Mouse (Mus musculus) lung, embryonic 16.5 days (tissue): Measurements from ENCODE around the gene Slc38a4. TPM values are rescaled to one million over a fixed set of nuclear protein-coding genes. Genes with fewer than 3 reads are reported as not detected.

Source experiments
- ATAC-seq: fragments of 200-750 bp; cut with Nextera tagmentation; 2 replicates; pipeline ENCODE4 v1.8.0; 2017; ENCODE audit warnings: low read depth, mild to moderate bottlenecking, moderate library complexity
- H3K27ac ChIP-seq: fragments of 300-500 bp; sonication (generic); 2 replicates; pipeline ENCODE4 v1.5.1; 2014; ENCODE audit warnings: mild to moderate bottlenecking, control low read depth, low read length
- H3K27me3 ChIP-seq: fragments of 300-500 bp; sonication (generic); 2 replicates; pipeline ENCODE4 v1.6.1; 2014; ENCODE audit warnings: low read depth, low read length, mixed read lengths; ENCODE audit not compliant: control insufficient read depth, insufficient read depth
- H3K36me3 ChIP-seq: fragments of 300-500 bp; sonication (generic); 2 replicates; pipeline ENCODE4 v1.6.1; 2014; ENCODE audit warnings: low read length; ENCODE audit not compliant: control insufficient read depth, insufficient read depth
- H3K4me1 ChIP-seq: fragments of 300-500 bp; sonication (generic); replicated peaks from 2 replicates; pipeline ENCODE4 v1.6.1; 2014; ENCODE audit warnings: low read length, mixed read lengths; ENCODE audit not compliant: control insufficient read depth, insufficient read depth
- H3K4me2 ChIP-seq: fragments of 300-500 bp; sonication (generic); 2 replicates; pipeline ENCODE4 v1.6.1; 2014; ENCODE audit warnings: low read depth, low read length, control low read depth
- H3K4me3 ChIP-seq: fragments of 300-500 bp; sonication (generic); 2 replicates; pipeline ENCODE4 v1.5.1; 2014; ENCODE audit warnings: mild to moderate bottlenecking, low read length, control low read depth
- H3K9ac ChIP-seq: fragments of 300-500 bp; sonication (generic); 2 replicates; pipeline ENCODE4 v1.6.1; 2014; ENCODE audit warnings: low read length, control low read depth
- H3K9me3 ChIP-seq: fragments of 300-500 bp; sonication (generic); 2 replicates; pipeline ENCODE4 v1.6.1; 2016; ENCODE audit warnings: low read length; ENCODE audit not compliant: control insufficient read depth
- WGBS: fragments of 180-500 bp; shearing (Covaris S2); extraction: QIAGEN DNeasy Blood & Tissue Kit; methylation state at CpG from one replicate; pipeline ENCODE4 v1.1.7; 2014; 5-methylcytosine and 5-hydroxymethylcytosine counted together
- polyA plus RNA-seq: library from polyadenylated mRNA; unstranded; fragments of >200 nt; fragmentation: Nextera tagmentation; extraction: Ambion mirVana; gene quantifications from 2 replicates; pipeline ENCODE4 v1.2.1, GENCODE M21; 2015

The Slc38a4 gene
- polyA plus RNA-seq, 1 experiment from 2014 or later = 64.8 TPM

DNA sequence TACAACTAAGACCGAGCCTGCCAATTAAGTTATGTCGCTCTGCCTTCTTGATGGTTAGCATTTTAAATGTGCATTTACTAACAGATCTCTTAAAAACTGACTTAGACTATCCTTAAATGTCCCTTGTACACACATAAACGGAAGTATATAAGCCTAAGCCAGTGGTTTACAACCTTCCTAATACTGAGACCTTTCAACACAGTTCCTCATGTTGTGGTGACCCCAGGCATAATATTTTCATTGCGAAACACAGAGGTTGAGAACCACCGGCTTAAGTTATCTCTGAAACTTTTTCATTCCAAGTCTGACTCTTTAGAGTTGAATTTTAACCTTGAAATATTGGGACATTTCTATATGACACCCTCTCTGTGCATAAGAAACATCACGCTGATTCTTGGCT lies 101.4 kb downstream of the Slc38a4 start:
- no peak for ATAC-seq
- 75% methylated on average over 6 of the region's 6 CpGs for WGBS
- H3K9me3 ChIP-seq = no peaks in the 10 kb centered on the region
- H3K4me3 ChIP-seq = no peak overlapping the region
- H3K4me1 ChIP-seq = peaks cover 2% of the 10 kb centered on the region; the same call in 1 of the 2 replicates
- no peaks in the 10 kb centered on the region for H3K36me3 ChIP-seq
- H3K9ac ChIP-seq = no peak overlapping the region
- H3K27me3 ChIP-seq = peaks cover 2% of the 10 kb centered on the region; the same call in 1 of the 2 replicates
- no peak overlapping the region for H3K27ac ChIP-seq
- no peak overlapping the region for H3K4me2 ChIP-seq

- ATAC-seq = no peak
- peaks cover 2% of the 10 kb centered on the region; the same call in 1 of the 2 replicates for H3K4me1 ChIP-seq
- no peaks in the 10 kb centered on the region for H3K9me3 ChIP-seq
- peak overlapping the region; percentile 44 for H3K4me3 ChIP-seq
- 31% methylated on average over 16 of the region's 16 CpGs for WGBS
- no peaks in the 10 kb centered on the region for H3K36me3 ChIP-seq
- H3K27ac ChIP-seq = no peak overlapping the region
- H3K4me2 ChIP-seq = peak overlapping the region; percentile 76
- H3K9ac ChIP-seq = peak overlapping the region; percentile 58
- peaks cover 2% of the 10 kb centered on the region; the same call in 1 of the 2 replicates for H3K27me3 ChIP-seq
Measured at GRCm38 (mm10) chr15:96953938-96954238, 101.9 kb downstream of the Slc38a4 start.

GRCm38 (mm10) chr15:96953112-96953937 lies 102.4 kb downstream of the Slc38a4 start:
- Histone ChIP-seq H3K36me3 (no peaks in the 10 kb centered on the region), H3K4me3 (peak overlapping the region; percentile 44), H3K4me1 (peaks cover 2% of the 10 kb centered on the region; the same call in 1 of the 2 replicates), H3K27ac (no peak overlapping the region), H3K9me3 (no peaks in the 10 kb centered on the region), H3K4me2 (peak overlapping the region; percentile 76), H3K27me3 (peaks cover 2% of the 10 kb centered on the region; the same call in 1 of the 2 replicates), H3K9ac (peak overlapping the region; percentile 58)
- 17% methylated on average over 23 of the region's 23 CpGs for WGBS
- peak; percentile 80 for ATAC-seq

DNA sequence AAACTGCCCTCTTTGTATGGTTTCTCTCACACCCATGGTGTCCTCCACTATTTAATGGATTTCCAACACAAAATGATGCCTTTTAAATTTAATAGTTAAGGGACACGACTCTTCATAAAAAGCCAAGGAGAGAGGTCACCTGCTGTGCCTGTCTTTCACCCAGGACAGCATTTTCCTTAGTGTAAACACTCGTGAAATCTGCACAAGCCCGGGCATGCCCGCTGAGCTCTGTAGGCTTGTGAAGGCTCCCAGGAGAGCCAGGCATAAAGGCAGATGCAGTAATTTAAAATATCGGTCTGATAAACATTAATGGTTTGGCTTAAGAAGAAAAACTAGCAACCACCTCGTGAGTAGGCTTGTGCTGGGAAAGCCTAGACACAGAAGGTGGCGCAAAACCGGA lies 103.3 kb downstream of the Slc38a4 start:
- WGBS = 47% methylated on average over 8 of the region's 8 CpGs
- H3K9ac ChIP-seq = no peak overlapping the region
- no peak for ATAC-seq
- H3K9me3 ChIP-seq = no peaks in the 10 kb centered on the region
- no peak overlapping the region for H3K4me3 ChIP-seq
- H3K4me1 ChIP-seq = peaks cover 2% of the 10 kb centered on the region; the same call in 1 of the 2 replicates
- peaks cover 2% of the 10 kb centered on the region; the same call in 1 of the 2 replicates for H3K27me3 ChIP-seq
- H3K4me2 ChIP-seq = no peak overlapping the region
- no peaks in the 10 kb centered on the region for H3K36me3 ChIP-seq
- no peak overlapping the region for H3K27ac ChIP-seq

DNA sequence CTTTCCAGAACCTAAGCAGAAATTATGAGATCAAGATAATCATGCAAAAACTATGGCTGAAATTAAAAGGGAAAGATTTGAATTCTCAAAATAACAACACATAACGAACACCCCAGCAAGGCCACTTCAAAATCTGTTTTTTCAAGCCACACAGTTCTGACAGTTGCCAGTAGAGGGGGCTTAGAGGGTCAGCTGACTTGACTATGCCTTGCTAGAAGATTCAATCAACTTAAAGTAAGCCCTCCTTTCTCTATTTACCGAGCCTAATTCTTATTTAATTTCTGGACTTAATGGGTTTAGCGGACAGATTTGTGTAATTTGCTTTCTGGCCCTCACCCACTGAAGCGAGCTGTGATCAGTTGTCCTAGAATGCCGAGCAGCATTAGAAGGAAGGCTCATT lies 104.0 kb downstream of the Slc38a4 start:
- Histone ChIP-seq H3K27me3 (peaks cover 2% of the 10 kb centered on the region; the same call in 1 of the 2 replicates), H3K36me3 (no peaks in the 10 kb centered on the region), H3K9ac (no peak overlapping the region), H3K9me3 (no peaks in the 10 kb centered on the region), H3K4me3 (no peak overlapping the region), H3K4me2 (no peak overlapping the region), H3K27ac (no peak overlapping the region), H3K4me1 (peaks cover 2% of the 10 kb centered on the region; the same call in 1 of the 2 replicates)
- no peak for ATAC-seq
- 53% methylated on average over 5 of the region's 5 CpGs for WGBS

DNA sequence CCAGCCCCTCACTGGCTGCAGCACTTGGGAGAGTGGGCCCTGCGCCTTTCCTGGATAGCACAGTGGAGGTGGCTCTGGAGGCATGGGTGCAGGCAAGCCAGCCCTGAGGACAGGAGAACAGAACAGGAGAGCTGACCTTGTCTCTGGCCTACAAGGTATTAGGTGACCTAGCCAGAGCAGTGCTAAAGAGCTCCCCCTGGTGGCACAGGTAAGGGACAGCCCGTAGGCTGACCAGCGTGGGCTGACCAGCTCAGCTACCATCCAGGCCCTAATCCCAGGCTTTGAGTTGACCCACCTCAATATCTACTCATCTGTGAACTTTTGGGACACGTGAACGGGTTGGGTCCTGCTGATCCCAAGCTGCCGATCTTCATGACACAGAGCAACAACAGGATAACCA lies 107.3 kb downstream of the Slc38a4 start:
- Histone ChIP-seq H3K9me3 (no peaks in the 10 kb centered on the region), H3K4me1 (0 out of 2 replicates have a peak, but pooled peaks cover 2% of the 10 kb centered on the region), H3K4me2 (no peak overlapping the region), H3K4me3 (no peak overlapping the region), H3K36me3 (no peaks in the 10 kb centered on the region), H3K9ac (no peak overlapping the region), H3K27ac (no peak overlapping the region), H3K27me3 (no peaks in the 10 kb centered on the region)
- ATAC-seq = 0 out of 2 replicates have a peak, but pooled peaks have one; percentile 38
- WGBS = 63% methylated on average over 6 of the region's 6 CpGs

Other genes with a start within 250 kb of the Slc38a4 start
- 6.0 and 6.1 TPM in 2 replicates for gene Pced1b, start 191.2 kb upstream of the Slc38a4 start, polyA plus RNA-seq
- 4.6 and 5.2 TPM in 2 replicates for gene Amigo2, start 191.3 kb upstream of the Slc38a4 start, polyA plus RNA-seq